ENCODE assay signal across 10 mouse cellular contexts in the genomic region with DNA sequence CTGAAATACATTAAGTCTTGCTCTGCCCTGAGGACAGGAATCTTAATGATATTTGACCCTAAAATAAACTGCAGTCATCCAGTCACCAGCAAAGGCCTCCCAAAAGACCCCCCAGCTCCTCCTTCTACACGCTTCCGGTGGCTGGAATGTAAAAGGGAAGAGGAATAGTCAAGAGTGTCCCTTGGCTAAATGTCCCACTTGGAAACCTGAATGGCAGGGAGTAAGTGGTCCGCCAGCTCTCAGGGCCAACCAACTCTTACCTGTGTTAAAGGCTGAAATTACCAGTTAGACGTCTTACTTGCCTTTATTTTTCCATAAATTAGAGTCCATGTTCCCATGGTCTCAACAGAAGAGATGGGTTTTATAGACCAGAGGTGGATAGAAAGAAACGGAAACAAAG. TPM values are rescaled to one million over a fixed set of nuclear protein-coding genes. Genes with fewer than 3 reads are reported as not detected.
A peak's percentile ranks its signal among the peaks of the same experiment; 100 is the strongest.
DNase-seq lines count a peak whose midpoint lies in the region; ATAC-seq and TF ChIP-seq lines count a peak whose summit lies in the region.
"Had no signal": no experiment of that assay in that cellular context is flagged by ENCODE, and none has a peak within 500 bp of the region (broad histone marks: within the 10 kb centered on the region; RNA-seq: fewer than 3 reads in every experiment).

No protein-coding gene starts in this region.

- H3K4me2 ChIP-seq in forebrain, embryonic 16.5 days (ENCODE audit: low read length), result no peak overlapping the region
- H3K4me2 ChIP-seq in lung, postnatal 0 days (replicated peaks; ENCODE audit: low read depth, low read length), result 0 out of 2 replicates have a peak overlapping the region, but pooled peaks have one; percentile 52
- peak overlapping the region; percentile 55 for H3K4me2 ChIP-seq in liver, embryonic 13.5 days
- peak overlapping the region; percentile 53; the same call in 1 of the 2 replicates for H3K4me2 ChIP-seq in stomach, postnatal 0 days (replicated peaks; ENCODE audit: low read depth)

- H3K27me3 ChIP-seq in forebrain, embryonic 10.5 days (ENCODE audit: poor library complexity, severe bottlenecking), result peaks cover 78% of the 10 kb centered on the region
- peaks cover 6% of the 10 kb centered on the region; the same call in 1 of the 2 replicates for H3K27me3 ChIP-seq in forebrain, embryonic 16.5 days (replicated peaks; ENCODE audit: control insufficient read depth, insufficient read depth, low read length)
- H3K27me3 ChIP-seq in lung, postnatal 0 days (replicated peaks; ENCODE audit: insufficient read depth, low read length), result no peaks in the 10 kb centered on the region
- peaks cover 40% of the 10 kb centered on the region for H3K27me3 ChIP-seq in liver, embryonic 13.5 days
- H3K27me3 ChIP-seq in stomach, postnatal 0 days (ENCODE audit: control insufficient read depth, insufficient read depth, low read length), result no peaks in the 10 kb centered on the region

- H3K36me3 ChIP-seq in forebrain, embryonic 10.5 days (replicated peaks), result no peaks in the 10 kb centered on the region
- no peaks in the 10 kb centered on the region for H3K36me3 ChIP-seq in forebrain, embryonic 16.5 days (ENCODE audit: control insufficient read depth, insufficient read depth)
- H3K36me3 ChIP-seq in lung, postnatal 0 days (ENCODE audit: insufficient read depth, low read length), result no peaks in the 10 kb centered on the region
- H3K36me3 ChIP-seq in liver, embryonic 13.5 days, result no peaks in the 10 kb centered on the region
- H3K36me3 ChIP-seq in stomach, postnatal 0 days (ENCODE audit: control insufficient read depth, insufficient read depth, low read length), result no peaks in the 10 kb centered on the region

- peaks cover 34% of the 10 kb centered on the region for H3K4me1 ChIP-seq in forebrain, embryonic 10.5 days
- H3K4me1 ChIP-seq in forebrain, embryonic 16.5 days (replicated peaks; ENCODE audit: control insufficient read depth, insufficient read depth, low read length), result peaks cover 13% of the 10 kb centered on the region
- peaks cover 11% of the 10 kb centered on the region; the same call in 1 of the 2 replicates for H3K4me1 ChIP-seq in lung, postnatal 0 days (ENCODE audit: insufficient read depth, low read depth, low read length)
- H3K4me1 ChIP-seq in liver, embryonic 13.5 days (replicated peaks), result peaks cover 19% of the 10 kb centered on the region
- 0 out of 2 replicates have a peak, but pooled peaks cover 2% of the 10 kb centered on the region for H3K4me1 ChIP-seq in stomach, postnatal 0 days (replicated peaks; ENCODE audit: control insufficient read depth, insufficient read depth)

- peak overlapping the region; percentile 49 for H3K4me3 ChIP-seq in forebrain, embryonic 10.5 days
- H3K4me3 ChIP-seq in forebrain, embryonic 16.5 days (replicated peaks; ENCODE audit: low read length), result no peak overlapping the region
- H3K4me3 ChIP-seq in lung, postnatal 0 days (ENCODE audit: low read depth, low read length), result no peak overlapping the region; the same call in 1 of the 2 replicates
- H3K4me3 ChIP-seq in liver, embryonic 13.5 days (replicated peaks), result peak overlapping the region; percentile 29; the same call in 1 of the 2 replicates
- no peak overlapping the region; the same call in 1 of the 2 replicates for H3K4me3 ChIP-seq in stomach, postnatal 0 days (ENCODE audit: low read depth, low read length)

- H3K9me3 ChIP-seq in forebrain, embryonic 10.5 days, result no peaks in the 10 kb centered on the region
- no peaks in the 10 kb centered on the region for H3K9me3 ChIP-seq in forebrain, embryonic 16.5 days (ENCODE audit: control insufficient read depth, low read length)
- H3K9me3 ChIP-seq in lung, postnatal 0 days (ENCODE audit: low read length), result no peaks in the 10 kb centered on the region
- H3K9me3 ChIP-seq in liver, embryonic 13.5 days (replicated peaks), result no peaks in the 10 kb centered on the region
- H3K9me3 ChIP-seq in stomach, postnatal 0 days (ENCODE audit: control insufficient read depth, low read length), result no peaks in the 10 kb centered on the region

- no peak for ATAC-seq in forebrain, embryonic 16.5 days
- ATAC-seq in lung, postnatal 0 days, result no peak
- ATAC-seq in liver, embryonic 13.5 days (ENCODE audit: low read depth), result no peak
- ATAC-seq in stomach, postnatal 0 days (ENCODE audit: low FRiP score, low TSS enrichment), result no peak

- no peak overlapping the region for H3K9ac ChIP-seq in forebrain, embryonic 16.5 days (replicated peaks; ENCODE audit: low read depth, low read length)
- H3K9ac ChIP-seq in lung, postnatal 0 days (replicated peaks; ENCODE audit: low read depth), result no peak overlapping the region
- no peak overlapping the region for H3K9ac ChIP-seq in liver, embryonic 13.5 days
- H3K9ac ChIP-seq in stomach, postnatal 0 days (ENCODE audit: low read length), result no peak overlapping the region

- TF ChIP-seq CTCF in lung, postnatal 0 days (IDR thresholded peaks at IDR 0.05), result no peak
- no peak for TF ChIP-seq CTCF in stomach, postnatal 0 days (IDR thresholded peaks at IDR 0.05; ENCODE audit: low read depth)

- WGBS in forebrain, embryonic 10.5 days, result 55% methylated on average over 5 of the region's 5 CpGs
- WGBS in forebrain, embryonic 16.5 days, result 62% methylated on average over 5 of the region's 5 CpGs
- WGBS in lung, postnatal 0 days, result 58% methylated on average over 5 of the region's 5 CpGs
- 53% methylated on average over 5 of the region's 5 CpGs for WGBS in liver, embryonic 13.5 days (ENCODE audit: insufficient replicate concordance)
- WGBS in stomach, postnatal 0 days, result 65% methylated on average over 5 of the region's 5 CpGs

- DNase-seq in forebrain, embryonic 10.5 days (ENCODE audit: extremely low spot score, low spot score), result no peak
- DNase-seq in lung, postnatal 0 days (ENCODE audit: low spot score), result no peak
- no peak for DNase-seq in lung, postnatal 10 days
- no peak for DNase-seq in liver, embryonic 13.5 days
- DNase-seq in stomach, postnatal 0 days (ENCODE audit: low spot score), result no peak
- DNase-seq in thymus, postnatal 36 days, result no peak
- no peak for DNase-seq in gastrocnemius, postnatal 25 days
- DNase-seq: lung, adult 18-20 months; thymus, postnatal 14 days had no signal

- H3K27ac ChIP-seq in forebrain, embryonic 10.5 days, result no peak overlapping the region
- H3K27ac ChIP-seq in forebrain, embryonic 16.5 days (ENCODE audit: low read length), result no peak overlapping the region
- no peak overlapping the region for H3K27ac ChIP-seq in lung, postnatal 0 days (ENCODE audit: low read length)
- no peak overlapping the region for H3K27ac ChIP-seq in liver, embryonic 13.5 days
- H3K27ac ChIP-seq in stomach, postnatal 0 days (replicated peaks), result no peak overlapping the region

- no peak for TF ChIP-seq EP300 in lung, postnatal 0 days (IDR thresholded peaks at IDR 0.05)
- no peak for TF ChIP-seq EP300 in stomach, postnatal 0 days (optimal IDR thresholded peaks at IDR 0.05)

RNA-seq across cellular contexts. Expression of gene Abcc4, which starts 6.9 kb away (rescaled TPM):
- 3.0 and 3.6 TPM in 2 replicates for polyA plus RNA-seq in forebrain, embryonic 10.5 days (2016; fragmentation: Nextera tagmentation; extraction: Ambion mirVana)
- polyA plus RNA-seq in forebrain, embryonic 16.5 days (2015; fragmentation: Nextera tagmentation; extraction: Ambion mirVana), result 1.2 and 1.4 TPM in 2 replicates
- 1.0 and 1.2 TPM in 2 replicates for polyA plus RNA-seq in lung, postnatal 0 days (2015; fragmentation: Nextera tagmentation; extraction: Ambion mirVana)
- polyA plus RNA-seq in liver, embryonic 13.5 days (2015; fragmentation: Nextera tagmentation; extraction: Ambion mirVana), result 1.7 and 2.4 TPM in 2 replicates
- polyA plus RNA-seq in stomach, postnatal 0 days (2015; fragmentation: Nextera tagmentation; extraction: Ambion mirVana), result 1.9 and 2.6 TPM in 2 replicates
- total RNA-seq in gastrocnemius, postnatal 25 days (2021), result 10 to 100 TPM in 1 of 2 experiments, 1 to 10 TPM in 1; 9.0 to 10.7 TPM

Comparison
In these comparisons a context has a peak if more than half of its experiments do, and no peak if none do; other contexts are left out.
1. H3K4me3 ChIP-seq: peak in forebrain, embryonic 10.5 days (single experiment) and liver, embryonic 13.5 days (single experiment); none in forebrain, embryonic 16.5 days (single experiment), lung, postnatal 0 days (single experiment) and stomach, postnatal 0 days (single experiment).